Mouse (Mus musculus) liver, embryonic 16.5 days (tissue): ENCODE results near the gene Dnajc9. TPM values are rescaled to one million over a fixed set of nuclear protein-coding genes. Genes with fewer than 3 reads are reported as not detected.

Experiments used
- ATAC-seq: fragments of 200-750 bp; cut with Nextera tagmentation; 2 replicates; pipeline ENCODE4 v1.8.0; 2017; ENCODE audit warnings: low read depth, mild to moderate bottlenecking, moderate number of reproducible peaks, moderate library complexity
- H3K27ac ChIP-seq: fragments of 300-500 bp; sonication (generic); 2 replicates; pipeline ENCODE4 v1.5.1; 2014; ENCODE audit warnings: mild to moderate bottlenecking, low read length
- H3K27me3 ChIP-seq: fragments of 300-500 bp; sonication (generic); 2 replicates; pipeline ENCODE4 v1.6.1; 2014; ENCODE audit warnings: low read depth, low read length, mixed read lengths; ENCODE audit not compliant: control insufficient read depth, insufficient read depth
- H3K36me3 ChIP-seq: fragments of 300-500 bp; sonication (generic); 2 replicates; pipeline ENCODE4 v1.6.1; 2014; ENCODE audit warnings: mild to moderate bottlenecking; ENCODE audit not compliant: control insufficient read depth, insufficient read depth
- H3K4me1 ChIP-seq: fragments of 300-500 bp; sonication (generic); 2 replicates; pipeline ENCODE4 v1.6.1; 2014; ENCODE audit warnings: low read depth, low read length, mixed read lengths; ENCODE audit not compliant: control insufficient read depth
- H3K4me2 ChIP-seq: fragments of 300-500 bp; sonication (generic); 2 replicates; pipeline ENCODE4 v1.6.1; 2014; ENCODE audit warnings: low read depth, low read length, mixed read lengths
- H3K4me3 ChIP-seq: fragments of 300-500 bp; sonication (generic); 2 replicates; pipeline ENCODE4 v1.5.1; 2014; ENCODE audit warnings: low read depth, mild to moderate bottlenecking, low read length
- H3K9ac ChIP-seq: fragments of 300-500 bp; sonication (generic); 2 replicates; pipeline ENCODE4 v1.6.1; 2014; ENCODE audit warnings: low read depth, low read length
- H3K9me3 ChIP-seq: fragments of 300-500 bp; sonication (generic); replicated peaks from 2 replicates; pipeline ENCODE4 v1.6.1; 2016; ENCODE audit warnings: low read length; ENCODE audit not compliant: control insufficient read depth
- WGBS: fragments of 180-500 bp; shearing (Covaris S2); extraction: QIAGEN DNeasy Blood & Tissue Kit; methylation state at CpG from one replicate; pipeline ENCODE4 v1.1.7; 2014; ENCODE audit not compliant: insufficient replicate concordance; 5-methylcytosine and 5-hydroxymethylcytosine counted together
- polyA plus RNA-seq: library from polyadenylated mRNA; unstranded; fragments of >200 nt; fragmentation: Nextera tagmentation; extraction: Ambion mirVana; gene quantifications from 2 replicates; pipeline ENCODE4 v1.2.1, GENCODE M21; 2015

Gene Dnajc9
- polyA plus RNA-seq, 1 experiment from 2014 or later = 94.0 TPM

DNA sequence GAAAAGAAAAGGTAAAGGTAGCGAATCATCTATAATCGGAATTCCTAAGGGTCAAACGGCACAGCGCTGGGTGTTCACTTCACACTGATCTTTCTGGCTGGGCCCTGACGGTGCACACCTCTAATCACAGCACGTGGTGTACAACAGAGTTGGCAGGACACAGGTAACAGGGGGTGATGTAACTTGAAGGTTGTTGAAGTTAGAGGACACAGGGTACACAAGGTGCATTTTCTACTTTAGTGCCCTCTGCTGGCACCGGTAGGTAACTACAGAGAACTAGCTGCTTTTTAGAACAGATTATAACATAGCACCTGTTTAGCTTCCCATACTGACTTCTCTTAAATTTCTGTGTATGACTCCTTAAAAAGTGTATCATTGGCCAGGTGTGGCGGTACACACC lies 48.6 kb downstream of the Dnajc9 start:
- WGBS = 79% methylated on average over 8 of the region's 8 CpGs
- no peak overlapping the region for H3K9ac ChIP-seq
- no peaks in the 10 kb centered on the region; the same call in 1 of the 2 replicates for H3K4me1 ChIP-seq
- no peak overlapping the region for H3K4me3 ChIP-seq
- no peaks in the 10 kb centered on the region for H3K9me3 ChIP-seq
- 0 out of 2 replicates have a peak, but pooled peaks have one; percentile 30 for ATAC-seq
- H3K4me2 ChIP-seq = no peak overlapping the region
- no peaks in the 10 kb centered on the region for H3K27me3 ChIP-seq
- no peak overlapping the region for H3K27ac ChIP-seq
- H3K36me3 ChIP-seq = peaks cover 23% of the 10 kb centered on the region

DNA sequence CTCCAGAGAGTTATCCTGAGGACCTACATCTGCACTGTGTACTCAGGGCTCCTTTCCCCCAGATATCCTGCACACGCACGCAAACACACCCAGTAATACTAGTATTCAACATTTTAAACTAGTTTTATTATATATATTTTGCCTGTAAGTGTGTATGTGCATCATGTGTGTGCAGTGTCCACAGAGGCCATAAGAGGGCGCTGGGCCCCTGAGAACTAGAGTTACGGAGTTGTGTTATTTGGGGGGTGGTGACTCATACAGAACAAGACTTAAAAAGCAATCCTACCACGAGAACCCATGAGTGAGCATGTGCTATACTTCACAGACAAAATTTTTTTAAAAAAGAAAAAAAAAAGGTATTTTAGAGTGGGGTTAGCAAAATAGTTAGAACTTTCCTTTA lies 49.3 kb downstream of the Dnajc9 start:
- no peak overlapping the region for H3K9ac ChIP-seq
- no peak for ATAC-seq
- H3K27ac ChIP-seq = no peak overlapping the region
- no peaks in the 10 kb centered on the region; the same call in 1 of the 2 replicates for H3K4me1 ChIP-seq
- no peak overlapping the region for H3K4me2 ChIP-seq
- no peaks in the 10 kb centered on the region for H3K9me3 ChIP-seq
- WGBS = 80% methylated on average over 5 of the region's 5 CpGs
- H3K4me3 ChIP-seq = no peak overlapping the region
- peaks cover 24% of the 10 kb centered on the region for H3K36me3 ChIP-seq
- no peaks in the 10 kb centered on the region for H3K27me3 ChIP-seq

Other genes starting within 250 kb of the Dnajc9 start
- 4.7 and 5.1 TPM in 2 replicates for gene Kcnk5, start 207.1 kb downstream of the Dnajc9 start, polyA plus RNA-seq
- 10.6 and 11.3 TPM in 2 replicates for gene Kcnk16, start 119.7 kb downstream of the Dnajc9 start, polyA plus RNA-seq
- gene Nudt13, start 94.2 kb downstream of the Dnajc9 start, polyA plus RNA-seq = 5.0 and 5.1 TPM in 2 replicates
- gene Ecd, start 40.8 kb downstream of the Dnajc9 start, polyA plus RNA-seq = 24.5 and 24.8 TPM in 2 replicates
- 7.1 and 8.8 TPM in 2 replicates for gene Fam149b, start 40.7 kb downstream of the Dnajc9 start, polyA plus RNA-seq
- 40.4 and 47.2 TPM in 2 replicates for gene Mrps16, start 4.7 kb upstream of the Dnajc9 start, polyA plus RNA-seq
- 0.09 TPM in 1 of 2 replicates, not detected in the other for gene Cfap70, start 63.3 kb upstream of the Dnajc9 start, polyA plus RNA-seq
- gene Anxa7, start 91.2 kb upstream of the Dnajc9 start, polyA plus RNA-seq = 40.3 and 40.6 TPM in 2 replicates
- gene Mss51, start 108.0 kb upstream of the Dnajc9 start, polyA plus RNA-seq = 0.42 and 0.55 TPM in 2 replicates
- gene Ppp3cb, start 157.7 kb upstream of the Dnajc9 start, polyA plus RNA-seq = 10.9 and 13.3 TPM in 2 replicates